Mouse (Mus musculus) erythroblast, embryonic 14.5 days (primary cell): ENCODE results near the gene Hcn2.

ENCODE experiments used
- GATA1 ChIP-seq: IDR thresholded peaks from 2 replicates; pipeline ENCODE4 v1.6.1; 2012; ENCODE audit warnings: low read length, inconsistent platforms, mixed read lengths
- TAL1 ChIP-seq: IDR thresholded peaks from 3 replicates; pipeline ENCODE4 v1.6.1; 2012; ENCODE audit warnings: low read length, inconsistent platforms, mixed read lengths

DNA sequence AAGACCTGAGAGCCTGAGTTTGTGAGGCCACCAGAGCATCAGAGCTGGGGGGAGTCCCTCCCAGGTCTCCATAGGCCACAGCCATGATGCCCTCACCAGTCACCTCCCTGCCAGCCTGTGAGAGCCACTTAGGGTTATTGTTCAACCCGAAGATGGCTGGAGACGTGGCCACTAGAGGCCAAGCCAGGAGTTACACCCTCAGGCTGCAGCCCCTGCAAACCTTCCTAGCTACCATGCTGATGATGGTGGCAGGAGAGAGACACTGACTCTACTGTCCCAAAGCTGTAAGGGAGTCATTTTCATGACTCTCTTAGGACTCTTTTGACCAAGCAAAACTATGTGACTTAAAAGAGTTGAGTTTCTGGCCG, 44.4 kb upstream of the Hcn2 start:
- TF ChIP-seq GATA1 (no peak), TAL1 (no peak)
